Mouse (Mus musculus): Measurements from ENCODE around the gene Bri3. TPM values are rescaled to one million over a fixed set of nuclear protein-coding genes. Genes with fewer than 3 reads are reported as not detected.
"Not testable (repeated sequence)": the region's sequence is repeated elsewhere in the genome, so short reads cannot be mapped to it uniquely, and the experiment has no call there.

Bri3 gene
- total RNA-seq, 1 experiment from 2014 or later, result 15.3 TPM

DNA sequence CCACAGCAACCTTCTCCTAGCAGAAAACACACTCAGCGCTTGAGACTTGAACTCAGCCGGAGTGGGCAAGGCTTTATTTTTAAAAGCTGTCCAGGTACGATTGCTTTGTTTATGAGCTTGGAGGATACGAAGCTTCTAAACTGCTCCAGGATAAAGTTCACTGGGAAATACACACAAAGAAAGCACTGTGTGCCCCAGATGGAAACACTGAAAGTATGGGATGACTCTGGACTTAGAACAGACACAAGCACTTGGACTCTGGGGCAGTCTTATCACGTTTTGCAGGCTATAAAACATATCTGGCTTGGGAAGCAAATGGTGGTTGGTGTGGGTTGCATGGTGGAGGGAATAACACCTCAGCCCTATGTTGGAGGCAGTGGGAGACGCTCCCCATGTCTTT lies 115.6 kb downstream of the Bri3 start:
- no peak for ATAC-seq (replicated peaks in 1 of 2; ENCODE audit: insufficient read depth in 1 of 2, low FRiP score in 2 of 2, low TSS enrichment in 1 of 2, low read depth in 1 of 2, poor library complexity in 2 of 2, severe bottlenecking in 2 of 2)

DNA sequence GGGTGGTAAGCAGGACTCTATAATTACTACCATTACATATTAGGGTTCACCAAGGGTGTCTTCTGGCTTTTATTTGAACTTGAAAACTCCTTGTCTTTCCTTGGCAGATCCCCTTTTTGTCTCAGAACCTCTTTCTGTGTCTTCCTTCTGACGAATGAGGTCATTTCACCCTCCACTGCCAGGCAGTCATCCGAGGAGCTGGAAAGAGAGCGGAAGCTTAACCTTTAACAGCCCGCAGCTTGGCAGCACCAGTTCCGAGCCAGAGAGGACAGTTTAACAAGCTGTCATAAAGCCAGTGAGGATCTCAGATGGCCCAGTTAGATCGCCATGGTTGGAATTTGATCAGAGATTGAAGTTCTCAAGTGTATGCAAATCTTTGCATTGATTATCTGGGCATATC lies 116.1 kb downstream of the Bri3 start:
- ATAC-seq (replicated peaks in 1 of 2; ENCODE audit: insufficient read depth in 1 of 2, low FRiP score in 2 of 2, low TSS enrichment in 1 of 2, low read depth in 1 of 2, poor library complexity in 2 of 2, severe bottlenecking in 2 of 2), result no peak

DNA sequence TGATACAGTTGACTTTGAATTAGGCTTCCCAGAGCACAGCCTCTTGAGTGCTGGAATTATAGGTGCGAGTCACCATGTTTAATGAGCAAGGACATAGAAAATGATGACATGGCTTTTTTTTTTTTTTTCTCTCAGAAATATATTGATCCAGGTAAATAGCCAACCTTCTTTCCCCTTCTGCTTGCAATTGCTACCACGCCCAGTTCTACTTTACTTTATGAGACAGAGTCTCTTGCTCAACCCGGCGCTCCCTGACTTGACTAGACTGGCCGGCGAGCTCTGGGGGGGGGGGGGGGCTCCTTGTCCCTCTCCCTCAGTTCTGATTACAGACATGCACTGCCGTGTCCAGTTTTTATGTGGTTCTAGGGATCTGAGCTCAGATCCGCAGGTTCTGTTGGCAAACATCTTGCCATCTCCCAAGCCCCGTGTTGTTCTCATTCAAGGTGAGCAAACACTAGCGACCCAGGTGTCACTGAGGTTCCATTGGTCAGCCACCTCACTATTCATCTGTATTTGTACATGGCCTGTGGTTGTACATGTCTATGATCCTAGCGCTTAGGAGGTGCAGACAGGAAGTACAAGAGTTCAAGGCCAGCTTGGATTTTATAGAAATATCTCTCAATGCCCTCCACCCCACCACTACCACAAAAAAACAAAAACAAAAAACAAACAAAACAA lies 120.6 kb downstream of the Bri3 start:
- no peak for ATAC-seq (replicated peaks in 1 of 2; ENCODE audit: insufficient read depth in 1 of 2, low FRiP score in 2 of 2, low TSS enrichment in 1 of 2, low read depth in 1 of 2, poor library complexity in 2 of 2, severe bottlenecking in 2 of 2)

DNA sequence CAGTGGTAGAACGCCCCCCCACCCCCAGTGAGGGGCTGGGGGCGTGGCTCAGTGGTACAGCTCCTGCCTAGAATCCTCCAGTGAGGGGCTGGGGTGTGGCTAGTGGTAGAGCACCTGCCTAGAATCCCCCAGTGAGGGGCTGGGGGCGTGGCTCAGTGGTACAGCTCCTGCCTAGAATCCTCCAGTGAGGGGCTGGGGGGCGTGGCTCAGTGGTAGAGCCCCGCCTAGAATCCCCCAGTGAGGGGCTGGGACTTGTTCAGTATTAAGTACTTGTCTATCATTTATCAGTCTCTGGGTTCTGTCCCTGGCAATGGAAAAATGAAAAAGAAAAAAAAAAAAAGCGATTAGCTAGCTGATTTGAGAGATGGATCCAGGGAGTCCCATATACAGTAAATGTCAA lies 122.3 kb downstream of the Bri3 start:
- not testable (repeated sequence) for ATAC-seq (replicated peaks in 1 of 2; ENCODE audit: insufficient read depth in 1 of 2, low FRiP score in 2 of 2, low TSS enrichment in 1 of 2, low read depth in 1 of 2, poor library complexity in 2 of 2, severe bottlenecking in 2 of 2)

DNA sequence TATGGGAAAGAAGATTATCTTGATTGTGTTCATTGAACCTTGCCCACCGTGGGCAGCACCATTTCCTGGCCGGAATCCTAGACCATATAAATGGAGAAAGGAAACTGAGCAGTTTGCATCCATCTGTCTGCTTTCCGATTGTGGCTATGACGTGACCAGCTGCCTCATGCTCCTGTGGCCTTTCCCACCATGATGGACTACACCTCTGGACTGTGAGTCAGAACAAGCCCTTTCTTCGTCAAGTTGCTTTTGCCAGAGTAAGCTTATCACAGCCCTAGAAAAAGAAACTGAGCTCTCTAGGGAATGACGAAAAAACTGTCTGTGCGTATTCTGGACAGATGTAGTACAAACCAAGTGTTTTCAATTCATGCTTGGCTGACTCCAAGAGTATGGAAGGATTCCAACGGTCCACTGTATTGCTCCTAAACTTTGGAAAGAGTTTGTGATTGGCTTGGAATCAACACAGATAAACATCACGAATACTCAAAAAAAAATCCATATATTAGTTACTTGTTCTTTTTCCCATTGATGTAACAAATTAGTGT lies 124.5 kb downstream of the Bri3 start:
- no peak for ATAC-seq (replicated peaks in 1 of 2; ENCODE audit: insufficient read depth in 1 of 2, low FRiP score in 2 of 2, low TSS enrichment in 1 of 2, low read depth in 1 of 2, poor library complexity in 2 of 2, severe bottlenecking in 2 of 2)

DNA sequence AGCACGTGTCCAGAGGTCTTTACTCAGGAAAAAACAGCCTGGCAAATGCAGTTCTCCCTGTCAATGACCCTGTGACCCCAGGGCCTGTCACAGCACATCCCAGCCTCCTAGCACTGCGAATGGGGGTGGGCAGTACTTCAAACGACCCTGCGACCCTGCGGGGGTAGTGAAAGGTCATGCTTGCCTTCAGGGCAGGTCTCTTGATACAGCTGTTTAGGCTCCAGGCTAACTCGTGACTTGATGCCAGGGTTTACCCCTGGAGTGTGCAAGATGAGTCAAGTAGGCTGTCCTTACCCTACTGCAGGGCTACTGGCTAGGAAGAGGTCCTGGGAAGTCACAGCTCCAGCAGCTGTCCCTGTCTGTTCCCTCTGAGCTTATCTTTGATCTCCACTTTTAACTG lies 126.7 kb downstream of the Bri3 start:
- no peak for ATAC-seq (replicated peaks in 1 of 2; ENCODE audit: insufficient read depth in 1 of 2, low FRiP score in 2 of 2, low TSS enrichment in 1 of 2, low read depth in 1 of 2, poor library complexity in 2 of 2, severe bottlenecking in 2 of 2)

DNA sequence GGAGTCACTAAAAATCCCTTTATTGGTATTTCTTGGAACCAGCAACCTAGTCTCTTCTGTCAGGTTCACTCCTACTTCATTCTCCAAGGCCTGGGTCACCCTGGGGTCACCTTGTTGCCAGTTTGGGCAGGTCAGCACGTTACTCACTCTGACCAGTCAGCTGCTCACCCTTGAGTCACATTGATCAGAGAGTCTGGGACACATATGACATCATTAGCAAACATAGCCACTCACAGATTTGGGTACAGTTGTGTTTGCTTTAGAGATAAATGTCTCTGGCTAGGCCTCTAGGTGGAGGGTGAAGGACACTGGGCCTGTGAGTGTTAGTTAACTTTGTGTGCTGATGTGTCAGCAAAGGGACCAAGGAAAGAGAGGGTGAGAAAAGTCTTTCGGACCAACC lies 127.9 kb downstream of the Bri3 start:
- ATAC-seq (replicated peaks in 1 of 2; ENCODE audit: insufficient read depth in 1 of 2, low FRiP score in 2 of 2, low TSS enrichment in 1 of 2, low read depth in 1 of 2, poor library complexity in 2 of 2, severe bottlenecking in 2 of 2), result no peak

DNA sequence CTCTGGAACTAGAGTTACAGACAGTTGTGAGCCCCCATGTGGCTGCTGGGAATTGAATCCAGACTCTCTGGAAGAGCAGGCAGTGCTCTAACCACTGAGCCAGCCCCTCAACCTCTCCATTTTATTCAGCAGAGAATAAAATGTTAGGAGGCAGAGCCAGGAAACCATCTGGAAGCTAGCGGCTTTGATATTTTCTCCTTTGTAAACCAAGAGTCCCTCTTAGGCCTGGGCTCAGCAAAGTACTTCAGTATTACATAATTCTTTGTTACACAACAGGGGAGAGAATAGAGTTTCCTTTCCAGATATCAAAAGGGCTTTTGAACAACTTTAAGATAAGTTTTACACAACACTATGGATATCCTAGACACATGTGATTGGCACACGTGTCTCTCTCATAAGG lies 128.6 kb downstream of the Bri3 start:
- no peak for ATAC-seq (replicated peaks in 1 of 2; ENCODE audit: insufficient read depth in 1 of 2, low FRiP score in 2 of 2, low TSS enrichment in 1 of 2, low read depth in 1 of 2, poor library complexity in 2 of 2, severe bottlenecking in 2 of 2)

DNA sequence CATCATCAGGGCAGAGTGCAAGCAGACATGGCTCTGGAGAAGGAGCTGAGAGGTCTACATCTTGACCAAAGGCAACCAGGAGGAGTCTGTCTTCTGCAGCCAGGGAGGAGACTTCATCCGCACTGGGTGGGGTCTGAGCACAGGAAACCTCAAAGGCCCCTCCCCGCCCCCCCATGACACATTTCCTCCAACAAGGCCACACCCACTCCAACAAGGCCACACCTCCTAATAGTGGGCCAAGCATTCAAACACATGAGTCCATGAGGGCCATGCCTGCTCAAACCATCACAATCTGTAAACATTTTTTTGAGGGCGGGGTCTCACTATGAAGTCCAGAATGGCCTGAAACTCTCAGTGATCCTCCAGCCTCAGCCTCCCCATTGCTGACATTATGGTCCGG lies 135.2 kb downstream of the Bri3 start:
- ATAC-seq (replicated peaks in 1 of 2; ENCODE audit: insufficient read depth in 1 of 2, low FRiP score in 2 of 2, low TSS enrichment in 1 of 2, low read depth in 1 of 2, poor library complexity in 2 of 2, severe bottlenecking in 2 of 2), result no peak

DNA sequence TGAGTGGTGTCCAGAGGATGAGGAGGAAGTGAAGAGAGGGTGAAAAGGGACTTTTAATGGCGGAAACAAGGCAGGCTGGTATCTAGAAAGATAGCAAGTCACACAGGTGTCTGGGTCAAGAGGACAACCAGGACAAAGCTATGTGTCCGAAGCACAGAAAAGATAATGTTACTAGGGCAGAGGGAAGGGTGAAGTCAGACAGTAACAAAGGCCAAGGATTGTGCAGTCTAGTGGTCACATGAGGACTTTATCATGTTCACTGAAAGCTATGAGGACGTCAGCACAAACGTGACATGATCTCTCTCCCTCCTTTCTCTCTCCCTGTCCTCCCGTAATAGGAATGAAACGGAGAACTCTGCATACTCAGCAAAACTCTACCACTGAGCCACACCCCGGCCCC lies 136.5 kb downstream of the Bri3 start:
- no peak for ATAC-seq (replicated peaks in 1 of 2; ENCODE audit: insufficient read depth in 1 of 2, low FRiP score in 2 of 2, low TSS enrichment in 1 of 2, low read depth in 1 of 2, poor library complexity in 2 of 2, severe bottlenecking in 2 of 2)

DNA sequence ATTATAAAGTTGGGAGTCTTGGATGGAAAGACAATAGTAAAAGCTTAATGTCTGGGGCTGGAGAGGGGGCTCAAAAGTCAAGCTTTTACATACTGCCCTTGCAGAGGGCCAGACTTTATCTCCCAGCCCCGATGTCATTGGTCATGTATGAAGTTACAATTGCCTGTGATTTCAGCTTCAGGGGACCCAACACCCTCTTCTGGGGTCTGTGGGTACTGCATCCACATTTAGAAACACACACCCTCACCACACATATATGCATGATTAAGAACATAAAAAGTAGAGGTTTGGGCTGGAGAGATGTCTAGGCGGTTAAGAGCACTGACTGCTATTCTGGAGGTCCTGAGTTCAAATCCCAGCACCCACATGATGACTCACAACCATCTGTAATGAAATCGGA lies 137.5 kb downstream of the Bri3 start:
- ATAC-seq (replicated peaks in 1 of 2; ENCODE audit: insufficient read depth in 1 of 2, low FRiP score in 2 of 2, low TSS enrichment in 1 of 2, low read depth in 1 of 2, poor library complexity in 2 of 2, severe bottlenecking in 2 of 2), result no peak

DNA sequence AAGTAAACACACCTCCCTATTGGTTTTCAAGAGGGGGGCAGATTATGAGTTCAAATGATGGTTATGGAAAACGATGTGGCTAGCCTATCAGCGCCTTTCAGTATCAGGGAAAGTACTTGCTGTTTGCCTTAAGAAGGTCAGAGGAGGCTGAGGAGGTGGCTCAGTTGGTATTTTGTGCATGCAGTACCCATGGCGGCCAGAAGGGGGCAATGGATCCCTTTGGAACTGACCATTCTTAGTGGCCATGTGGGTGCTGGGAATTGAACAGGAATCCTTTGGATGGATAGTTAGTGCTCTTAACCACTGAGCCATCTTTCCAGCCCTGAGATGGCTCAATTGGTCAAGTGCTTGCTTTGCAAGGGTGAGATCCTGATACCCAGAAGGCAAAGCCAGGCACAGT lies 139.7 kb downstream of the Bri3 start:
- no peak for ATAC-seq (replicated peaks in 1 of 2; ENCODE audit: insufficient read depth in 1 of 2, low FRiP score in 2 of 2, low TSS enrichment in 1 of 2, low read depth in 1 of 2, poor library complexity in 2 of 2, severe bottlenecking in 2 of 2)

DNA sequence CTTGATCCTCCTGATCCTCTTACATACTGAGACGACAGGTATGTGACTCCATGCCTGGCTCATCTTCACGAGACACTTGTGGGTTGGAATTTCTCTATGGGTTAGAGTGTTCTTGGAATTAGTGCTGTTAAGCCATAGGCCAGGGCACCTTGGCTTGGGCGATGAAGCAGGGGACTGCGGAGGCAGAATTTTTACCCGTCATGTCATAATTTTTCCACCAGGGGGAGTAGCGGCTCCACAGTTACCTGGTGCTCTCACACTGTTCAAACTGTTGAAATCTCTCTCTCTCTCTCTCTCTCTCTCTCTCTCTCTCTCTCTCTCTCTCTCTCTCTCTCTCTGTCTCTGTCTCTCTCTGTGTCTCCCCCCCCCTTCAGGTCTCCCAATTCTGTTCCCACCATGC lies 143.6 kb downstream of the Bri3 start:
- ATAC-seq (replicated peaks in 1 of 2; ENCODE audit: insufficient read depth in 1 of 2, low FRiP score in 2 of 2, low TSS enrichment in 1 of 2, low read depth in 1 of 2, poor library complexity in 2 of 2, severe bottlenecking in 2 of 2), result peak; percentile 46 to 68; a peak in 2 of 4 replicates

DNA sequence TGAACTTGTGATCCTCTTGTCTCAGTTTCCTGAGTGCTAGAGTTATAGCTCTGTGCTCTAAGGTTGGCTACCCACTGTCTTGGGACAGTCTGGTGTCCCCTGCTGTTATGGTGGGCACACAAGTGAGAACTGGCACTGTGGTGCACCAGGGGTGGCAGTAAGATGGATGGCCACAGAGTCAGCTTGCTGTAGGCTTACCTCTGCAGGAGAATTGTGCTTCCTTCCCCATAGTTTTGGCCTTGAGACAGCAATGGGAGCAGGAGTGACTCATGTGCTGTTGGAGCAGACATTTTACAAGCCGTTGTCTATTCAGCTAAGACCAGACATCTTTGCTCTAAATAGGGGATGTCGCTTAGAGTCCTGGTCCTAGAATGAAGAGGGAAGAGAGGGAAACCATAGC lies 149.9 kb downstream of the Bri3 start:
- no peak for ATAC-seq (replicated peaks in 1 of 2; ENCODE audit: insufficient read depth in 1 of 2, low FRiP score in 2 of 2, low TSS enrichment in 1 of 2, low read depth in 1 of 2, poor library complexity in 2 of 2, severe bottlenecking in 2 of 2)

DNA sequence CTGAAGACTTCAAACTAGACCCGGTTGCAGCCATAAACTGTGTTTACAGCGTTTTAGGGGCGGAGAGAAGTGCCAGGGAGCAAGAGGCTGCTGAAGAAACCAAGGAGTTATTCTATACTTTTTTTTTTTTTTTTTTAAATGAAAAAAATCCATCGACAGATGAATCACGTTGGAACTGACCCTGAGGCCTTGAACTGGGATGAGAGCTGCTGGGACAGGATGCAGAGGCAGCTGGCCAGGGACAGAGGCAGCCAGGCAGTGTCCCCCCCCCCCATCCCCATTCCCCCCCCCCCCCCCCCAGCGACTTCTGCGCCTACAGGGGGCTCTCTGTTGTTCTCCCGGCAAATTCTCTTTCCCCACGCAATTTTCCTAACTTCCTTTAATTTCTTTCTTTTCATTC lies 153.3 kb downstream of the Bri3 start:
- no peak for ATAC-seq (replicated peaks in 1 of 2; ENCODE audit: insufficient read depth in 1 of 2, low FRiP score in 2 of 2, low TSS enrichment in 1 of 2, low read depth in 1 of 2, poor library complexity in 2 of 2, severe bottlenecking in 2 of 2)

DNA sequence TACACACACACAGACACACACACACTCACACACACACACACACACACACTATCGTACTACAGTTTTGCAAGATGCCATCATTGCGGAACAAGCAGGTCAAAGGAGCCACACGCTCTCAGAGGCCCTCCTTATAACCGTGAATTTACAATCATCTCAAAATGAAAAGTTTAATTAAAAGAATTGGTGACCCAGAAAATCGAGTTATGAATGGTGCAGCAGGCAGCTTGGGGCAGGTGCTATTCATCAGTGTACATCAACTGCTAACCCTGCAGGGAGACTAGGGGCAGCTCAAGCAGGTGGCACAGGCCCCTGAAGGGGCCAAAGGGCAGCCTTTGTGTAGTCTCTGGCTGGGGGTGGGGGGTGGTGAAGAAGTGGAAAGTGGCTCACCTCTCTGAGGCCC lies 156.6 kb downstream of the Bri3 start:
- ATAC-seq (replicated peaks in 1 of 2; ENCODE audit: insufficient read depth in 1 of 2, low FRiP score in 2 of 2, low TSS enrichment in 1 of 2, low read depth in 1 of 2, poor library complexity in 2 of 2, severe bottlenecking in 2 of 2), result no peak

DNA sequence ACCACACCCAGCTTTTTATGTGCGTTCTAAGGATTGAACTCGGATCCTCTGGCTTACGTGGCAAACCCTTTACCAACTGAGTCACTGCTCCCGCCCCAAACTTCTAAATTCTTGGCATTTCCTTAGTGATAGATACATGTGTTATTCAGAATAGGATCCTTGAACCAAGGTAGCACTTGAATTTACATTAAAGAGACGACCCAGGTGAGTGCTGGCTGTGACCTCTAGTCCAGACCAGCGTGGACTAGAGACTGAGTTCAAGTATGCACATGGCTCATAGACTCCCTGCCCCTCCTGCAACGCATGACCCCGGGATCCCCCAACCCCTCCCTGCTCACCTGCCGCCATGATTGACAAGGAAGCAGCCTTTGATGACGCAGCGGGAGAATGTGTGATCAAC lies 162.0 kb downstream of the Bri3 start:
- no peak for ATAC-seq (replicated peaks in 1 of 2; ENCODE audit: insufficient read depth in 1 of 2, low FRiP score in 2 of 2, low TSS enrichment in 1 of 2, low read depth in 1 of 2, poor library complexity in 2 of 2, severe bottlenecking in 2 of 2)

DNA sequence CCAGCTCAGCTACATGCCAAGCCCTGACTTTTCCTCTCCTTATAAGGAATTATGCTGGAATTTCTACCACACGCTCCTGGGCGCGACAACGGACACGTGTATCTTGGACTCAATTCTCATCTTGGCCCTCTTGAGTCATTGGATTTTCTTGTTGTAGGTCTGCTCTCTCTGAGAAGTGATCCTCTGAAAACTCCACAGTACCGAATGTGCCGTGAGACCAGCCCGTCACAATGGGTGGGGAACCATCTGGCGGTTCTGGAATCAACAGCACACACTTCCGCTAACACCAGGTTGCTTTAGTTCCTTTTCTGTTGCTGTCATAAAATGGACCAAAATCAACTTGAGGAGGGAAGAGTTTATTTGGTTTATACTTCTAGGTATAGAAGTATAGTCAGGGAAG lies 166.4 kb downstream of the Bri3 start:
- no peak for ATAC-seq (replicated peaks in 1 of 2; ENCODE audit: insufficient read depth in 1 of 2, low FRiP score in 2 of 2, low TSS enrichment in 1 of 2, low read depth in 1 of 2, poor library complexity in 2 of 2, severe bottlenecking in 2 of 2)

DNA sequence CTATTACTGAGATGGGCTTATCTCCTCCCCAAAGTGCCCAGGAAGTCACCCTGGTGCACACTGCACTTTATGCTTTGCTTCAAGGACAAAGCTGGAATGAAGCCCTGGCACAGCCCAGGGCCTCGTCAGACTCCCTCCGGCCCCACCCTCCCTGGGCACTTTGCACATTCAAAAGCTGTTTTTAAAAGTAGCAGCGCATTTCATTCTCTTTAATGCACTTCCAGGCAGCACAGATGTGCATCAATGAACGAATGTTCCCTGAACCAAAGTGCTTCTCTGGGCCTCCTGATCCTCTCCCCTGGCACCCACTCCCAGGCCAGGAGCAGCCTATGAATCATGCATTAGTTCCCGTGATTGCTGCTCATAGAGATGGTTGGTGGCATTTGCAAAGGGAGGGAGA lies 167.5 kb downstream of the Bri3 start:
- ATAC-seq (replicated peaks in 1 of 2; ENCODE audit: insufficient read depth in 1 of 2, low FRiP score in 2 of 2, low TSS enrichment in 1 of 2, low read depth in 1 of 2, poor library complexity in 2 of 2, severe bottlenecking in 2 of 2), result no peak

All from hematopoietic stem cell, adult 5-6 weeks (primary cell).